Mouse (Mus musculus) ES-E14 (cell line): ENCODE results near the gene Lrba.

Source experiments
- HCFC1 ChIP-seq: IDR thresholded peaks from 2 replicates; pipeline ENCODE4 v1.6.1; 2012; ENCODE audit warnings: low read length, inconsistent platforms, borderline replicate concordance; ENCODE audit not compliant: insufficient read depth
- ZC3H11A ChIP-seq: IDR thresholded peaks from 2 replicates; pipeline ENCODE4 v1.6.1; 2012; ENCODE audit warnings: low read depth, mild to moderate bottlenecking, inconsistent platforms, low read length, borderline replicate concordance

DNA sequence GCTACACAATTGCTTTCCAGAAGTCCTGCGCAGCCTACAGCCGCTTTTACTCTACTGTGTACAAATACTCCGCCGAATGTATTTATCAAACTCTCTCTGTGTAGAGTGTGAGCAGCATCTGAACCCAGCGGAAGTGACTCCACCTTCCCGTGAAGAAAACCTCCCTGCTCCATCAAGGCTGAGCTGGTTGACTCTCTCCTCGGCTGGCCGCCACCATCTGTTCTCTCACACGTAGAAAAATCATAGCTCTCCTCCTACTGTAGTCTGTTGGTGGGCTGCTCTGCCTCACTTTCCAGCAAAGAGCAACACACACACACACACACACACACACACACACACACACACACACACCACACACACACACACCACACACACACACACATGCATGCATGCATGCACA is 584.7 kb downstream of the Lrba start:
- no peak for TF ChIP-seq ZC3H11A
- no peak for TF ChIP-seq HCFC1
